Mouse (Mus musculus) left cerebral cortex, postnatal 10 days (tissue): ENCODE results near the gene 6030468B19Rik. TPM values are rescaled to one million over a fixed set of nuclear protein-coding genes. Genes with fewer than 3 reads are reported as not detected.
"Not testable (repeated sequence)": the region's sequence is repeated elsewhere in the genome, so short reads cannot be mapped to it uniquely, and the experiment has no call there.

Experiments used
- DNase-seq, 2 experiments: peaks; one replicate each; pipeline ENCODE4 v3.0.0; 2021 to 2022; ENCODE audit warnings: low spot score in 2 of 2, mixed read lengths in 1 of 2; ENCODE audit errors: extremely low spot score in 1 of 2
- intact Hi-C: fragments of 180-260 bp; cut with DNase I; formaldehyde crosslinking; loops from one replicate; pipeline ENCODE4 v1.15.1; 2025
- total RNA-seq, 2 experiments: library from RNA; stranded (reverse); gene quantifications; 2 replicates each; pipeline ENCODE4 v1.2.3; 2021

The 6030468B19Rik gene
- total RNA-seq, 2 experiments from 2014 or later, result not detected

GRCm38 (mm10) chr11:117823411-117823810 lies 26.0 kb downstream of the 6030468B19Rik start:
- no peak for DNase-seq
- intact Hi-C loops, result loop anchor here (5.0 kb wide), 1 partner anchor 456 kb away; no protein-coding TSS in a partner anchor

- DNase-seq, result peak; percentile 76 to 81
- intact Hi-C loops, result loop anchor here (2.0 to 5.0 kb wide), 3 partner anchors 116 to 457 kb away; no protein-coding TSS in a partner anchor
Measured at GRCm38 (mm10) chr11:117824060-117824969, 26.9 kb downstream of the 6030468B19Rik start.

DNA sequence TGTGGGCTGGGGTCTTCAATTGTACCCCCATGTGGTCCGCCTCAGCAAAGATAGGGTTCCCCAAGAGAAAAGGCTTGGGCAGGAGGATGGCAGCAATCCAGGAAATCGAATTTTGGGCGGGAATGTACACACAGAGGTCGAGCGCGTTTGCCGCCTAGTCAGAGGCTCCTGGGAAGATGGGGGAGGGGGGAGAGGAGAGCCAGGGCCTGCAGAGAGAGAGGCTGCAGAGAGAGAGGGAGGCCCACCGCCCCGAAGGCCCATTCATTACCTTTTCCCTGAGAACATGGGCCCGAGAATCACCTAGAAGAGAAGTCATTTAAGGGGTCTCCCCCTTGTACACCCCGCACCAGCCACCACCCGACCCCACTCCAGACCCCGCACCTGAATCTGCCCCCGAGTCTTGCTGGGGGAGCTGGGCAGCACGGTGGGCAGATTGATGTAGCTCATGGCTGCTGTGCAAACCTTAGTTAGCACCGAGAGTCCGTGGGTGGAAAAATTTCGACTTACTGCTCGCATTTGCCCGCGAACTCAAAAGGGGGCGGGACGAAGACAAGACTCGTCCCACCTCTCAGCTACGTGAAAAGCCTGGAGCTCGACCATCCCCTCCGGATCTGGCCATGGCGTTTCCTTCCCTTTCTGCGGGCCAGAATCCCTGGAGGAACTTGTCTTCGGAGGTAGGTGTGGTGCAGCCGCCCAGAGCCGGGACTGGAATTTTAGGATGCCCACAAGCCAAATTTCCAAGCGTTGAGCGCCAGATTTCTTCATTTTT lies 28.1 kb downstream of the 6030468B19Rik start, which contains the start of the genes Afmid and Tk1:
Afmid (plus strand) TSS at position 592 of the 769 bp plus-strand sequence.
Tk1 (minus strand) TSS at position 760 of the 769 bp plus-strand sequence.
- intact Hi-C loops, result loop anchor here (2.0 to 5.0 kb wide), 3 partner anchors 117 to 588 kb away; no protein-coding TSS in a partner anchor
- peak in 1 of 2 experiments; percentile 82 for DNase-seq

DNA sequence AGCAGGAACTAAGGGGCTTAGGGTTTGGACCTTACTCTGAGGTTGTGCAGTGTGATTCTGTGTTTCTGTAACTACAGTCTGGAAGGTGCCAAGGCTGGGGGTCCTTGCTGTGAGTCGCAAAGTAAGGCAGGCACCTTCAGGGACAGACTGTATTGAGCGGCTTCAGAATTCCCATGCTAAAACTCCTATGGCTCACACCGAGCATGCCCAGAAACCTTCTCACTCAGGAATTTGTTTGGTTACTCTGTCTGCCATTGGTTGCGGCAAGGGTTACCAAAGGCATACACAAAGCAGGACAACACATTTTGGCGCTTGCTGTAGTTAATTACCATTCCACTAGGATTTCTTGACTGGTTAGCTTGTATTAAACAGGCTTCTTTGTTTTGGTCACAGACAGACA lies 28.7 kb downstream of the 6030468B19Rik start:
- intact Hi-C loops, result loop anchor here (5.0 kb wide), 1 partner anchor 589 kb away; no protein-coding TSS in a partner anchor
- DNase-seq, result no peak

DNA sequence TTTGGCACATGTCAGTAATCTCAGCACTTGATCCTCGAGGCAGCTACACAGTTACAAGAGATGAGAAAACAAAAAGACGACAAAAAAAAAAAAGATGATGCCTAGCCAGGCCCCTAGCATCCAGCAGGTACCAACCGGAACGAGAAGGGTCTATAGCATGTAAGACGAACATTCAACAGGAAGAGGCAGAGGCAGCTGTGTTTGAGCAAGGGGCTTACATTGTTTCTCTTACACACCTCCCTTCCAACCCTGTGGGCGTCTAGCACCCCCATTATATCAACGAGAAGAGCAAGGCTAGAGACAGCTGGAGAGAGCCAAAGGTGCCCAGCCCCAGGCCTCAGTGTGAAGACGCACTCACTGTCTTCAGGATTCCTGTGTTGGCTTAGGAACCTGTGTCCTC lies 29.5 kb downstream of the 6030468B19Rik start:
- DNase-seq, result no peak
- intact Hi-C loops, result loop anchor here (5.0 kb wide), 1 partner anchor 590 kb away; no protein-coding TSS in a partner anchor

- DNase-seq, result no peak
- intact Hi-C loops, result loop anchor here (5.0 kb wide), 1 partner anchor 590 kb away; no protein-coding TSS in a partner anchor
Measured at GRCm38 (mm10) chr11:117827386-117827785, 29.9 kb downstream of the 6030468B19Rik start.

- no peak for DNase-seq
- intact Hi-C loops, result loop anchor here (5.0 kb wide), 1 partner anchor 591 kb away; no protein-coding TSS in a partner anchor
Measured at GRCm38 (mm10) chr11:117828149-117828887, 30.9 kb downstream of the 6030468B19Rik start.

DNA sequence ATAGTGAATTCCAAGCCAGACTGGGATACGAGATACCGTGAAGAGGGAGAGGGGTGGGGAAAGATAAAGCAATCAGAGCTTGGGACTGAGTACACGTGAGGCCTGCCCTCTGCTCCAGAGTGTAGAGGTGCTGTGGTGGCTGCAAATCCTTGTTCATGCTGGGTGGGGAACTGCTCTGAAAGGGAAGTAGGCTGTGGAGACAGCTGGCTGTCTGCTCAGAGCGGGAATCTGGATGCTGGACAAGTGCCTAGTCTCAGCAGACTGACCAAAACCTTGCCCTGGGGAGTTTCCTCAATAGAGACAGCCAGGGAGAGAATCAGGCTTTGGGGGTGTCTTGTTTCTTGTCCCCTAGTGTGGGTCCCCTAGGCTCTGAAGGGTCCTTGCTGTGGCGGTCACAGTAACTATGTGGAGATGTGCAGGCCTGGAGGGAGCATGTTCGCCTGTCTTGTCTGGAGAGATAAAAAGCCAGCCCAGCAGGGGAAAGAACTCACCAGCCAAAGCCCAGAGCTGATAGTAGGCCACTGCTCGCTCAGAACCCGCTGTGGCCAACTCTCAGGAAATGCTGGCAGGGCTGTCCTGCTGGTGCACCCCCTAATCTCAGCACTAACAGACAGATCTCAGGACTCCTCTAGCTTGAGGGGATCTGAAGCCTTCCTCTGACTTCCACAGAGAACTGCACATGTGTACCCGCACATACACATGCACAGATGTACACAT lies 31.6 kb downstream of the 6030468B19Rik start:
- peak in 1 of 2 experiments; percentile 70 for DNase-seq
- intact Hi-C loops, result loop anchor here (5.0 kb wide), 1 partner anchor 592 kb away; no protein-coding TSS in a partner anchor

DNA sequence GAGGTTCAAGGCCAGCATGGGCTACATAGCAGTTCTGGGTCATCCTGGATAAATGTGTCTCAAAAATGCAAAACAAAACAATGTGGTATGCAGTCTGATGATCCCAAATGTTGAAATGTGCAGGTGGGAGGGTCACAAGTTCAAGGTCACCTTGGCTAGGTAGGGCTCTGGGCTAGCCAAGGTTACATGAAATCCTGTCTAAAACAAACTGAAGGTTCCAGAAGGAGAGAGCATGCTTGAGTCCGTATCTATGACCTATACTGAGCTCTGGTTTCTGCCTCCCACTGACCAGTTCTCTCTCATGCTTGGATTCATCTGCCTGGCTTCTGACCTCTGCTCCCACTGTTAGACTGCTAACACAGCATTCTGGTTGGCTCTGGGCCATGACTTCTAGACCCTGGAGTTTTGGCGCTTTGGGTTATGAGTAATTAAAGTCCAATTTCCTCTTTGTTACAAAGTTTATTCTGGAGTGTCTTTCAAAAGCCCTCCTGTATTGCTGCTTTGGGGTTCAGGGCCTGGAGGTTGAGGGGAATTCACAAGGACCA lies 32.3 kb downstream of the 6030468B19Rik start:
- intact Hi-C loops, result loop anchor here (5.0 kb wide), 1 partner anchor 592 kb away; no protein-coding TSS in a partner anchor
- DNase-seq, result no peak

DNA sequence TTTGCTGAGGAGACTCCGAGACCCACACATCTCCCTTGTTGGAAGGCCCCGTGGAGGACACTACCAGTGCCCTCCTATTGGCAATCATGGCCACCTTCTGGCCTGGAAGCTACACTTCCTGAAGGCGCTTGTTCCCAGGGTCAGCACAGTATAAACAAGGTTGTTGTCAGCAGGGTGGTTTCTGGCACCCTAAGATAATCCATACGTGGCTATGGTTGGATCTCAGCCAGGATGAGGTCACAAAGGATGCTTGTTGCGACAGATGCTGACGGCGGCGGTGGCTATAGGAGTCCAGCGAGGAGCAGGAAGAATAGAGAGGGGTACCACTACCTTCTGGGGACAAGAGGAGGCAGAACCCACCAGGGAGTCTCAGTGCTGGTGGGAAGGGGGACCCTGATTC lies 32.9 kb downstream of the 6030468B19Rik start:
- intact Hi-C loops, result no loop called here
- no peak for DNase-seq

GRCm38 (mm10) chr11:117832086-117832969 lies 34.9 kb downstream of the 6030468B19Rik start:
- intact Hi-C loops, result no loop called here
- DNase-seq, result peak in 1 of 2 experiments; percentile 86

GRCm38 (mm10) chr11:117833509-117833908 lies 36.0 kb downstream of the 6030468B19Rik start:
- DNase-seq, intact Hi-C loops: not testable (repeated sequence)

- intact Hi-C loops, result no loop called here
- no peak for DNase-seq
Measured at GRCm38 (mm10) chr11:117834086-117834485, 36.6 kb downstream of the 6030468B19Rik start.

DNA sequence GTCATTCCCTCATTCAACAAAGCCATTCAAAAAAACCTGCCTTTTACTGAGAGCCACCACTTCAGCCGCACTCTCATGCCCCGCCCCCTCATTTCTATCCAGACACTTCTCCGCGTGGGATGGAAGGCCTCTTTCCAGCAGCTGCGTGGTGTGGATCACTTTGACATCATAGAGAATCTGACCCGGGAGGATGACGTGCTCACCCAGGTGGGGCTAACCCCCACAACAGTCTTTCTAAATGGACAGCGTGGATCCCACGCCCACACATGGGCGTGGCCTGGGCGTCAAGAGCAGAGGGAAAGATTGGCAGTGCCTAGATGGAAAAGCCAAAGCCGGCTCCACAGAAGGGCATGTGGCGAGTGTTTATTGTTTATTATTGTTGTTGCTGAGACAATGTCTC lies 38.8 kb downstream of the 6030468B19Rik start:
- DNase-seq, result peak in 1 of 2 experiments; percentile 62
- intact Hi-C loops, result no loop called here

- no peak for DNase-seq
- intact Hi-C loops, result no loop called here
Measured at GRCm38 (mm10) chr11:117838572-117838971, 41.1 kb downstream of the 6030468B19Rik start.

DNA sequence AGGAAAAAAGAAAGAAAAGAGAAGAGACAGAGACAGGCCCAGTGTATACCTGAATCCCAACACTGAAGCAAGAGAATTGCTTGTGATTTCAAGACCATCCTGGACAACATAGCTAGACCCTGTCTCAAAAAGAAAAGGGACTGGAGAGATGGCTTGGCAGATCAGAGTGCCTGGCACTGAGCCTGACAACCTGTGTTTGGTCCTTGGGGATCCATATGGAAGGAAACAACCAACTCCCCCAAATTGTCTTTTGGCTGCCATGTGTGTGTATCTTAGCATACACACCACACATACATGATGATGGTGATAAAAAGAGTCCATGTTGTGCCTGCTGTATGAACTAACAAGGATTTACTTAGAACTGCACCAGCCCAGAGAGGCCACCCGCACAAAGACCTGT lies 41.6 kb downstream of the 6030468B19Rik start:
- DNase-seq, result no peak
- intact Hi-C loops, result no loop called here
